Mouse (Mus musculus) lung, adult 2 months (tissue): ENCODE data around the gene A030005K14Rik.

Experiments used
- CTCF ChIP-seq: fragments of 200-500 bp; IDR thresholded peaks from 2 replicates; pipeline ENCODE4 v1.5.1; 2011; ENCODE audit warnings: mild to moderate bottlenecking, low read length, control low read depth; ENCODE audit not compliant: insufficient read depth
- POLR2A ChIP-seq: fragments of 200-500 bp; IDR thresholded peaks from 2 replicates; pipeline ENCODE4 v1.6.1; 2011; ENCODE audit warnings: low read depth, mild to moderate bottlenecking, control low read depth, low read length, borderline replicate concordance; ENCODE audit errors: extremely low read depth

GRCm38 (mm10) chr1:83060643-83061042 is 1.5 kb upstream of the A030005K14Rik start, which contains the start of gene Krtap28-13:
- TF ChIP-seq CTCF (no peak), POLR2A (no peak)
